Mouse (Mus musculus) hindlimb bud, embryonic 11.5 days (tissue): ENCODE measurements around the gene Tpst1.

Experiments
- DNase-seq: peaks from one replicate; pipeline ENCODE4 v3.0.0-alpha.2; 2012; ENCODE audit warnings: low read depth, low spot score; ENCODE audit errors: extremely low spot score

The Tpst1 gene

DNA sequence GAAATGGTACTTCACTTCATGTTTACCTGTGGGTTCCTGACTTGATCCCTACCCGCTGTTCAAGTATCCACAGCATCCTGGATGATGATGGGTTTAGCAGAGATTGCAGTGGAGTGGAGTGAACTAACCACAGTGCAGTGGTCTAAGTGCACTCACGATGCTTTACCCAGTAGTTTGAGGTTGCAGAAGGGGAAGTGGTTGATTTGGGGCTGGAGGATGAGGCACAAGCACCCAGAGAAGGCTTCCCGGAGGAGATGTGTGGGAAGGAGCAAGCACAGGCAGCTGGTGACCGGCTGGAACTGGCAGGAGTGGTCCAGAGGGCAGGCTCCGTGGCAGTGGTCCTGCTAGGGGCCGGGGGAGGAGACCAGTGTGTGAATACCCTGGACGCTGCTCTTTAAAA, 16.1 kb downstream of the Tpst1 start:
- no peak for DNase-seq

DNA sequence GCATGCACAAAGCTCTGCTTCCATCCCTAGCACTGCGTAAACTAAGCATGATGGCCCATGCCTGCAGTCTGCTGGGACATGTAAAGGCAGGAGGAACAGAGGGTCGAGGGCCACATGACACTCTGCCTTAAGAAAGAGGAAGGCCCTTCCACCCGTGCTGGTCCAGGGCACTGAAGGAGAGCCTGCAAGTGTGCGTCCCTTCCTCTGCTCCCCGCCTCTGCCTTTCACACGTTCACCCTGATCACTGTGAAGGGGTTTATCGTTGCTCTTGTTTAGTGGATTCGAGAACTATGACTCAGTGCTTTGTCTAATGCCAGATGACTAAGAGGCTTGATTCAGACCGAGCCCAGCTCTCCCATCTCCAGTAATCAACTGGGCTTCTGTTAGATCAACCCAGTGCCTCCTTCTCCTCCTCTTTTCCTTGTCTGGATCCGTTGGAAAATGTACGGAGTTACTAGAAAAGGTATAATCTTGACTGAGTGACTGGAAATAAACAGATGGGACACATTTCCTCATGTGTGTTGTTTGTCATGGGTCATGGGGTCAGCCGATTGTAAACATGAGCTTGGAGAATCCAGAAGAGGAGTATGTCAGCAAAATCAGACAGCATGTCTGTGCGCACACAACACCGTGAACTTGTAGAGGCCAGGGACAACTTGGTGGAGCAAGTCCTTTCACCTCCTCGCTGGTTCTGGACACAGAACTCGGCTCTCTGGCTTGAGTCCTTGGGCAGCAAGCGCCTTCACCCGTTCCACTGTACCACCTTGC, 16.7 kb downstream of the Tpst1 start:
- no peak for DNase-seq

DNA sequence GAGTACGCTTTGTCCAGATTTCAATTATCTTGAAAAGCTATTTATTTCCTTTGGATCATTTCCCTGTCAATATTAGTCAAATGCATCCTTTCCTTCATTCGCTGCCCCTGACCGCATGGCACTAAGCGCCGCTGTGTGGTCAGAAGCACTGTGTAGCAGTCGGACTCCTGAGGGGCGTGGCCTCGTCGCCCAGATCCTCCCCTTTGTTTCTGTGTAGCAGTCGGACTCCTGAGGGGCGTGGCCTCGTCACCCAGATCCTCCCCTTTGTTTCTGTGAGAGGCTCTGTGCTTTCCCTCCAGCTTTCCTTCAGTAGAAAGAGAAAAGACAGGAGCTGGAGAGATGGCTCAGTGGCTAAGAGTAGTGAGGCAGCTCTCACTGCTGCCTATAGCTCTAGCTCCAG, 23.6 kb downstream of the Tpst1 start:
- DNase-seq: no peak

DNA sequence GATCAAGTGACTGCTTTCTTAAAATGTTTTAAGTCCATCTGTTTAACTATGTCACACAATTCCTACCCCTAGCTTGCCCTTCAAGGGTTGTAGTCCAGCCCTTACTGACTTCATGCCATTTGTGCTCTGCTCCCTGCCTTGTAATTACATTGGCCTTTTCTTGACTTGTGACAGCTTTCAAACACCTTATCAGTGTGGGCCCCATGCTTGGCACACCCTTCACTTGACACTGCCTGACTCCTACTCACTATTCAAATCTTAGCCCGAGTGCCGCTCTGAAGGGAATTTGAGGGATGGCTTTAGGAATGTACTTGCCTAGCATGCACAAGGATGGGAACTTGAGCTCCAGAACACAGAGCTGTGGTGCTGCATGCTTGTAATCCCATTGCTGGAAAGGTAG, 24.7 kb downstream of the Tpst1 start:
- no peak for DNase-seq

DNA sequence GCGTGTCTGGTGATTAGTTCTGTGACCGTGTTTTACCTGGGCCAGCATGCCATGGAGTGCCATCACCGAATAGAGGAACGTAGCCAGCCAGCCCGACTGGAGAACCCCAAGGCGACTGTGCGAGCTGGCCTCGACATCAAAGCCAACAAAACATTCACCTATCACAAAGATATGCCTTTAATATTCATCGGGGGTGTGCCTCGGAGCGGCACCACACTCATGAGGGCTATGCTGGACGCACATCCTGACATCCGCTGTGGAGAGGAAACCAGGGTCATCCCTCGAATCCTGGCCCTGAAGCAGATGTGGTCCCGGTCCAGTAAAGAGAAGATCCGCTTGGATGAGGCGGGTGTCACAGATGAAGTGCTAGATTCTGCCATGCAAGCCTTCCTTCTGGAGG, 28.6 kb downstream of the Tpst1 start:
- DNase-seq: no peak

DNA sequence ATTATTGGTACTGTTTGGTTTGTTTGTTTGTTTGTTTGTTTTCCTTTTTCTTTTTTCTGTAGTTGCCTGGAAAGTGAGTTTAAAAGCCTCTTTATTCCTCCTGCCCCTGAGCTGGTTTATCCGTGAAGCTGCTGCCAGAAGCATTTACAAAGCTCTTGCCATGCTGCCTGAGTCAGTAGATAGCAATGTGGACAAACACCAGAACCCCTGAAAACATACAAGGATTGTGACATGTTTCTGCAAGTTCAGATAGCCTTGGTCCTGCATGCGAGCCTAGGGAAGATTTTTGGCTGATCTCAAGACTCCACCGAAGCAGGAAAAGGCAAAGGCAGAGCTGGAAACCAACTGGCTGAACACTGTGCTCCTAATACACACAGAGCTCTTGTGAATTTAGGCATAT, 36.2 kb downstream of the Tpst1 start:
- no peak for DNase-seq

DNA sequence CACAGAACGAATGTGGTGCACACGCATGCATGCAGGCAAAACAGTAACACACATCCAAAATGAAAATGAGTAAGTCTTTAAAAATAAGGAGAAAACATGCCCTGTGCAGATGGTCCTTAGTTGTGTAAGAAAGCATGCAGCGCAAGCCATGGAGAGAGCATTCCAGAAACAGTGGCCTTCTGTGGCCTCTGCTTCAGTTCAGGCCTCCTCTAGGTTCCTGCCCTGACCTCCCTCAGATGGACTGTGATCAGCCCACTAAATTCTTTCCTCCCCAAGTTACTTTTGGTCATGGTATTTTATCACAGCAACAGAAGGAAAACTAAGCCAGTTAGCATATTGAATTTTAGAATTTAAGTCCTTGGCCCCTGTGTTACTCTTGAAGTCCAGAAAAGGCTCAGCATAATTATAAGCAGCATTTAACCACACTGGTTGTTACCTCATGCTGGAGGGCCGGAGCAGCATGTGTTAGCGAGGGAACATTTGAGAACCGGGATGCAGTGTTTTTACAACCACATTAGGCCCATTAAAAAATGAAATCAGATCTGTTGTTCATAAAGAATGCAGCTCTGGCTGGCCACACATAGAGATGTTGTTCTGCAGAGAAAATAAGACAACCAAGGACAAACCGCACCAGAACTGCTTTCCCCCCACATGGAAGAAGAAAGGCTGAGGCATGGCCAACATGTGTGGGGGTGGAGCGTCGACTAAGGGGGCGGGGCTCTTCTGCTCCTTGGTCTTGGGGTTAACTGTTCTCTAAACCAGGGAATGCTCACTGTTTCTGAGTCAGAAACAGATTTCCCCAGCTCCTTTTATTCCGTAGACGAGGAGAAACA, 37.7 kb downstream of the Tpst1 start:
- no peak for DNase-seq

DNA sequence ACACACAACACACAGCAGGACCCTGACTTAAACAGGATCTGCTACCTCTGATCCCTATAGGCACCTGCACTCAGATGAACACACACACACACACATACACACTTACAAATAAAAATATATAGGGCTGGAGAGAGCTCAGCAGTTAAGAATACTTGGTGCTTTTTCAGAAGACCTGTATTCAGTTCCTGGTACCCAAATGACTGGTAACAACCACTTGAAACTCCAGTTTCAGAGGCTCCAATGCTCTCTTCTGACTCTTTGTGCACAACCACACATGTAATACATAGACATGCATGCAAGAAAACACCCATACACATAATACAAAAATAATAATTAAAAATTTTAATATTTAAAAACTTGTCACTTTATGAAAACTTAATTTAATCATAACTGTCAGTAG, 39.5 kb downstream of the Tpst1 start:
- DNase-seq: no peak

DNA sequence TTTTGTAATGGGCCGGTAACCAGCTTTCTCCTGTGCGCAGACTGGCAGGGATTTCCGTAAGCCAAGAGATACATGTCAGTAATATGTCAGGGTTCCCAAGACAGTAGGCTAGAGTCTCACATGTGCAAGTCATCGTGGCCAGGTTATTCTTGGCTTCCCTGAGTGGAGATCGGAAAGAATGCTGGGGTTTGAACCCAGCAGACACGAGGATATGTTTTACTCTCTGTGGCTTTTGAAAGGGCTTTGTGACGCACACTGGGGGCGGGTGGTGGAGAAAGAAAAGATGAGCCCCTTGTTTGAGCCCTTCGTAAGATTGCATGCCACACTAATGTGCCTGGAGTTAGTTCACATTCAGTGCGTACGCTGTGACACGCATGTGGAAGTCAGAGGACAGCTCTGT, 43.0 kb downstream of the Tpst1 start:
- DNase-seq: no peak

DNA sequence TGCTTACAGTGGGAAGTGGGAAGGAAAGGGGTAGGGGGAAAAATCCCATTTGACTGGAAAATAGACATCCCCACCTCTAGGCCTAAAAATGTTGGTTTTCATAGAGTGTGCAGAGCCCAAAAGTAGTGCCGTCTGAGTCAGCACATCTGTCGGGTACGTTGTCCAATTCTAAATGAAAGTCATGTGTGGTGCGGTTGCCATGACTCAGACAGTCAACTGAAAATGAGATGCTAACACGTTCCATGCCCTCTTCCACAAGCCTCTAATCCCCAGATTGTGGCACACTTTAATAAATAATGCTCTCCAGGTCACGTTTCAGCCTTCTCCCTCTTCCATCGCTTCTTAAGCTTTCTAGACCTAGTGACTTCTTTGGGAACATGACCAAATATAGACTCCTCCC, 43.7 kb downstream of the Tpst1 start:
- no peak for DNase-seq

DNA sequence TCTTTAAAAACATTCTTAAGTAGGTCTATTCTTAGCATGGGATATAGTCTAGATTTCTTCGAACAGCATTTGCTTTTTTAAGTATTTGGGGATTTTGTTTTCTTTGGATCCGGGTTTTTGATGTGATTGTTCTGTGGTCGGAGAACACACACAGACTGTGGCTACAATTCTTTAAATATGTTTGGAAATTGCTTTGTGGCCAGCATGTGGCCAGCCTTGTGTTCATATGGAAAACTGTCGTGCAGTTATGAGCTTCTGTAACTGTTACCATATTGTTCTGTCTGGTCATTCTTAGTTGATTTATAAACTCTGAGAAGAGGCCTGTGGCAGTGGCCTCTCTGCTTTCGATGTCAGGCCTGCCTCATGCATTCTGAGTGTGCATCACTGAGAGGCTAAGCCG, 44.8 kb downstream of the Tpst1 start:
- no peak for DNase-seq

DNA sequence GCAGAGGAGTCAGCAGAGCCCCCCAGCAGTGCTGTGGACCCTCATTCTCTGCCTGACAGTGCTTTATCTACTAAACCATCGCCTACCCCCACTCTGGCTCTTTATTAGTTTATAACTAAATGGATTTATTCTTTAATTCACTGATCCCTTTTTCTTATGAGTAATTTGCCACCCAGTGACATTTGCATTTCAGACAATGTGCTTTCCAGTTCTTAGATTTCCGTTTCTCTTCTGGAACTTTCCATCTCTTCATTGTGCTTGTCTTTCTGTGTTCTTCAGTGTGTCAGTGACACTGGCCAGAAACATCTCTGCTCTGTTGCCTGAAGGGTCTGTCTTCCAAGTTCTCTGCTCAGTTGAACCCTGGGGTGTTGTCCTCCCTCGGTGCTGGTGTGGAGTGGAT, 46.1 kb downstream of the Tpst1 start:
- no peak for DNase-seq

DNA sequence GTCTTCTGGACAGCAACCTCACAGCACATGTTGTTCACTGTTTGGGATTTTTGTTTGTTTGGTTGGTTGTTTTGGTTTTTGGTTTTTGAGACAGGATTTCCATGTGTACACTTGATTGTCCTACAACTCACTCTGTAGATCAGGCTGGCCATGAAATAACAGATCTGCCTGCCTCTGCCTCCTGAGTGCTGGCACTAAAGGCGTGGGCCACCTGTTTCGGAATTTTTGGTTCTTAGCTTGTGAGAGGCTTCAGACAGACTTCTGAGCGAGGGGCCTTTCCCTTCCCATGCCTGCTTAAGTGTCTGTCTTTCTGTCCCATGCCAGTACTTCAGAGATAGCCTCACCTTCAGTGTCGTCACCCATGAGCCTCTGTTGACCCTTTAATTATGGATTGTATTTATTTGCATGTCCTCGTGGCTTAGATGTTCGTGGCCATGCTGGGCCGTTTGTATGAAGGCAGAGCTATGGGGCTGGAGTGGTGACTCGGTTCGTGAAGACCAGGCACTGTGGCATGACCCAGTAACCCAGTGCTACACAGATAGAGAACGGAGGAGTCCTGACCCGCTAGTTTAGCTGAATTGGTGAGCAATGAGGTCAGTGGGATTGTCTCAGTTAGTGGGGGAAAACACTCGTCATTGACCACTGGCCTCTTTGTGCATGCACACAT, 47.1 kb downstream of the Tpst1 start:
- DNase-seq: no peak

DNA sequence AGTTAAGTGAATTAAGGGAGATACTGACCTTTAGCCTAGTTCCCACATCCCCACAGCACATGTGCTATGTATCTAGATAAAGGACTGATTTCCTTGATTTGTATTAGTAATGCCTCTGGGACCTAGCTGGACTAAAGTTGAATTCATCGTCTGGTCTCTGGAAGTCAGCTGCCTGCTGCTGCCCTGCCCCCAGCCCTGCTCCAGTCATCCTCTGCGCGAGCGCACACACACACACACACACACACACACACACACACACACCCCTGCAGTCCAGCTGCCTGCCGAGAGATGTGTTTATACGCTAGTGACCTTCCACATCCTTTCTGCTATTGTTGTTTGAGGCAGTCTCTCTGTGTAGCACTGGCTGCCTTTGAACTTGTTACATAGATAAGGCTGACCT, 47.8 kb downstream of the Tpst1 start:
- DNase-seq: no peak

DNA sequence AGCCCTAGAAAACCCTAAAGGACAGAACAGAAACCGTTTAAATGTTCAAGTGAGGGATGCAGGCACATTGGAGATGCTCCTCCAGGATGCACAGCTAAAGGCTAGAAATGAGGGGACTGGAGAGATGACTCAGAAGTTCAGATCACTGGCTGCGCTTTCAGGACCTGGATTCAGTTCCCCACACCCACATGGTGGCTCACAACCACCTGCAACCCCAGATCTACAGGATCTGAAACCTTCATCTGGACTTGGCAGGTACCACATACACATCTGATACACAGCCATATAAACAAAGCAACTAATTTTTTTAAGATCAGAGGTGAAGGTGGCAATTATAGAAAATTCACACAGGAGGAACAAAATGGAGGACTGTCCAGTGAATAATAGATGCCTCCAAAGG, 49.2 kb downstream of the Tpst1 start:
- DNase-seq: no peak

DNA sequence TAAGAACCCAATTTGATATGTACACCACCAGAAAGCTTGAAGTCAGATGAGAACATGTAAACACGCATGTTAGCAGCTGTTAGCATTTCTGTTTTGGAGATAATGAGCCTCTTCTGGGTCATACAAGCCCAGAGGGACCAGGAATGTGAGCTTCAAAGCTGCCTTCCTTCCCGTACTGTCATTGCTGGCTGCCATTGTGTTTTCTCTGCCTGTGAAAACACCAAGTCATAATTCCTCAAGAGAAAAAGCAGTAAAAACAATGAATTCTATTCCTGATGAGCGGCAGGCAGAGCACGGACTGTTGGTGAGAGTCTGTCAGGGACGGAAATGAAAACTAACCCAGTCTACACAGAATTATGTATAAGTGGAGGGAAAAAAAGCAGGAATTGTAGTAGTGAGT, 51.1 kb downstream of the Tpst1 start:
- no peak for DNase-seq

DNA sequence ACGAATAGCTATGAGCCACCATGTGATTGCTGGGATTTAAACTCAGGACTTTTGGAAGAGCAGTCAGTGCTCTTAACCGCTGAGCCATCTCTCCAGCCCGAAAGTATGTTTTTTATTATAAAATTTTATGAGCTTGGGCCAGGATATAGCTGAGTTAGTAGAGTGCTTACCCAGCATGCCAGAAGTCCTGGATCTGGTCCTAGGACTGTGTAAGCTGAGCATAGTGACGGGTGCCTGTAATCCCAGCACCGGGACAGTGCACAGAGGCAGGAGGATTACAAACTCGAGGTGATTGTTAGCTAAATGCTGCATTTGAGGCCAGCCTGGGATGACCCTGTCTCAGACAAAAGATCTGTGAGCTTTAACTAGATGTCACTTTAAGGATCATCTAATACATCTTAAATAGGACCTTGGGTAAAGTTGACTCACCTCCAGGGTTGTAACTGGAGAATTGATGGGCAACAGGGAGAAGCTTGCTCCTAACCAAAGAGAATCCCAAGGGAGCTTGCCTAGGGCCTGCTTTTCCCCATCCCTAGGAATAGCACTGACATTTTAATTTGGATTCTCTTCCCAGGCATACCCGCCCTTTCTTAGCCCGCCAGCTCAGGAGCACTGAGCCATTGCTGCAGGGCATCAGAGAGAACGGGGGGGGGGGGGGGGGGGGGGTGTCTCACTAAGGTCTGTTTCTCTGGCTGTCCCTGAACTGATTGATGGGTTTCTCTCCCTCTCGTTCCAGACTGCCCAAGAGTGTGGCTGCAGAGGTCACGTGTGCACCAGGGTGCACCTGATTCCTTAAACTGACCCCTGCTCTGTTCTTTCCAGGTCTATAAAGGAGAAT, 55.8 kb downstream of the Tpst1 start:
- no peak for DNase-seq

DNA sequence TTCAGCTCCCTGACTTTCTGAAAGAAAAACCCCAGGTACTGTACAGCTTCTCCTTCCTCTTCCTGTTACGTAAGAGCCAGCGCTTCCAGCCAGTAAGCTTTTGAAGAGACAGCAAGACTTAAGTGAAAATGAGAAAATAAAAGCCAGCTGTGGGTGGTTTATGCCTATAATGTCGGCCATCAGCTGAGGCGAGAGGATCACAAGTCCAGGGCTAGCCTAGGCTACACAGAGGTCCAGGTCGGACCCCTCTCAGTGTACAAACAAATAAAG, 56.3 kb downstream of the Tpst1 start:
- DNase-seq: no peak

DNA sequence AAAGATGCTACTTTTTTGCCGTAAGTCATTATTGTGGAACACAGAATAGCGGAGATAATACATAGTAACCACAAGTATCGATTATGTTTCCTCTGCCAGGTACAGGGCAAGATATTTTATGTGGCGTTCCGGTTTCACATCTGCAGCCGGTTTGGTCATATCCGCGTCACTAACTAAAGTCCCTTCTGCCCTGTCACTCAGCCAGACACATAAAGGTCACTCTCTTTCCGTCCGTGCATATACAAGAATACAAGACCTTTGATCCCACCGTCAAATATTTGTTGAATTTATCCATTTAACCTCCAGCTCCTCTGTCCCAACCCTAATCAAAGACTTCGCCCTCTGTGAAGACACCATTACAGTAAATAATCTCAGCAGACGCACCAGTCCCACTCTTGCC, 63.5 kb downstream of the Tpst1 start:
- DNase-seq: no peak

DNA sequence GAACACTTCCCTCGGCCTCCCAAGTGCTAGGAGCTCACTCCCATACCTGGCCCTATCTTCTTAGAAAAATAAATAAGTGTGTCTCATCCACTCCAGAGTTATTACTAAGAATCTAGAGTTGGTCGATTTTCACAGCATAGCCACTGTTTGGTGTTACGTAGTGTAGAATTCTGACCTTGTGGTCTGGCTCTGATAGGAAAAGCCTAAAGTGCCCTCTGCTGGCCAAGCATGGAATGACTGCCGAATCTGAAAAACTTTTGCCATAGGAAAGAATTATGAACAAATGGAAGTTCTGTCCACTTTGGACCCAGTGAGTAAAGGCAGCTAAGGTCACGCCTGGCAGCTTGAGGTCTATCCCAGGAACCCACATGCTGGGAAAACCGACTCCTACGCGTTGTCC, 66.3 kb downstream of the Tpst1 start:
- DNase-seq: peak; percentile 64

DNA sequence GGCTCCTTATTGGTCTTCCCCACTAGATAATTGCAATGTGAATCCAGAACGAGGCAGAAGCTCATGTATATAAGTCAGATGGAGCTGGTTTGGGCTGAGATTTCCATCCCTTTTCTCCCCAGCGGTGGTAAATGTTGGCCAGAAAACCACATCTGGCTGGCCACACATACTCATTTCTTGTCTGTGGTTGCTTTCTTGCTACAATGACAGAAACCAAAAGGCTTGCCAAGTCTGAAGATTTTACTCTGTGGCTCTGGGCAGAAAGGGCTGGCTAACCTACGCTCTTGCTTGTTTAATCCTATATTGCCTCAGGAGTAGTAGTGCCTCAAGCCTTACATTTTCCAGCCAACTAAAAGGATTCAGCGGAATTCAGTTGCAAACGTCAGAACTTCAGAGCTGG, 68.0 kb downstream of the Tpst1 start:
- no peak for DNase-seq
